Comparison of ENCODE assay signal across 11 mouse cellular contexts in the genomic region with DNA sequence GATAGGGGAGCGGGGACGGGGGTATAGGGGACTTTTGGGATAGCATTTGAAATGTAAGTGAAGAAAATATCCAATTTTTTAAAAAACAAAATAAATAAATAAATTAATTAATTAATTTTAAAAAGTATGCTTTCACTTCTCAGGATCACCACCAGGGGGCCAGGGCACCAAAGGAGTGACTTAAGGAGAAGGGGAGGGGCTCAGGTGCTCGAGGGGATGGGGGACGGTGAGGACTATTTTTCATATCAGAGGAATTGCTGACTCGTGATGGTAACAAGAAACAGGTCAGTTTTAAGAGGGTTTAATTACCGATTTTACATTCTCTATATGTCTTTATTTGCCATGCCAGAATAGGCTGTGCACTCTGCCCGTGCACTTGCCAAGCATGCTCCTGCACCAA.
A peak's percentile ranks its signal among the peaks of the same experiment; 100 is the strongest.
DNase-seq lines count a peak whose midpoint lies in the region; ATAC-seq and TF ChIP-seq lines count a peak whose summit lies in the region.
"Had no signal": no experiment of that assay in that cellular context is flagged by ENCODE, and none has a peak within 500 bp of the region (broad histone marks: within the 10 kb centered on the region; RNA-seq: fewer than 3 reads in every experiment).

No protein-coding gene starts in this region.

- 45% methylated on average over 7 of the region's 7 CpGs for WGBS in liver, adult 2 months
- 45% methylated on average over 7 of the region's 7 CpGs for WGBS in liver, embryonic 11.5 days

- H3K27me3 ChIP-seq in liver, adult 2 months (ENCODE audit: control insufficient read depth, insufficient read depth, low read length) = no peaks in the 10 kb centered on the region
- H3K27me3 ChIP-seq in liver, embryonic 11.5 days (replicated peaks; ENCODE audit: control insufficient read depth, insufficient read depth, low read length) = no peaks in the 10 kb centered on the region
- H3K27me3 ChIP-seq in MEL (ENCODE audit: control insufficient read depth in 1 of 2, insufficient read depth in 2 of 2, low read length in 2 of 2) = no peaks in the 10 kb centered on the region
- H3K27me3 ChIP-seq: liver, embryonic 13.5 days; neural tube, embryonic 13.5 days had no signal

- H3K4me2 ChIP-seq in liver, embryonic 11.5 days = no peak overlapping the region
- H3K4me2 ChIP-seq: liver, embryonic 13.5 days; neural tube, embryonic 13.5 days had no signal

- no peak overlapping the region for H3K27ac ChIP-seq in liver, adult 2 months (replicated peaks; ENCODE audit: insufficient read depth, low read depth, low read length)
- no peak overlapping the region for H3K27ac ChIP-seq in liver, embryonic 11.5 days (ENCODE audit: low read depth, low read length)
- no peak overlapping the region for H3K27ac ChIP-seq in MEL (ENCODE audit: control insufficient read depth, low read depth, low read length)
- H3K27ac ChIP-seq: liver, embryonic 13.5 days; neural tube, embryonic 13.5 days had no signal

- no peak for TF ChIP-seq RAD21 in MEL (IDR thresholded peaks at IDR 0.05; ENCODE audit: low read depth, low read length)

- H3K9me3 ChIP-seq in liver, embryonic 11.5 days (ENCODE audit: control insufficient read depth, low read length) = no peaks in the 10 kb centered on the region
- H3K9me3 ChIP-seq in MEL (replicated peaks; ENCODE audit: insufficient read depth, low read length) = no peaks in the 10 kb centered on the region
- H3K9me3 ChIP-seq: G1E; liver, embryonic 13.5 days; neural tube, embryonic 13.5 days had no signal

- TF ChIP-seq POLR2A in liver, adult 2 months (IDR thresholded peaks at IDR 0.05; ENCODE audit: extremely low read depth, insufficient read depth, low read length) = no peak
- no peak for TF ChIP-seq POLR2A in MEL (IDR thresholded peaks at IDR 0.05; ENCODE audit: control insufficient read depth in 1 of 2, insufficient read depth in 1 of 2, low read depth in 1 of 2, low read length in 2 of 2, poor library complexity in 1 of 2)

- no peak overlapping the region for H3K9ac ChIP-seq in liver, adult 2 months (ENCODE audit: low read depth, low read length)
- no peak overlapping the region for H3K9ac ChIP-seq in liver, embryonic 11.5 days (ENCODE audit: low read depth, low read length)
- no peak overlapping the region for H3K9ac ChIP-seq in MEL (ENCODE audit: control insufficient read depth, low read depth, low read length, poor library complexity, severe bottlenecking)
- H3K9ac ChIP-seq: liver, embryonic 13.5 days; neural tube, embryonic 13.5 days had no signal

- H3K36me3 ChIP-seq in liver, adult 2 months (ENCODE audit: control insufficient read depth, insufficient read depth, low read length) = no peaks in the 10 kb centered on the region
- H3K36me3 ChIP-seq in liver, embryonic 11.5 days (ENCODE audit: control insufficient read depth, insufficient read depth, low read length) = no peaks in the 10 kb centered on the region
- no peaks in the 10 kb centered on the region for H3K36me3 ChIP-seq in MEL (ENCODE audit: control insufficient read depth in 1 of 2, insufficient read depth in 2 of 2, low read length in 2 of 2)
- H3K36me3 ChIP-seq: G1E; liver, embryonic 13.5 days; neural tube, embryonic 13.5 days had no signal

- H3K4me3 ChIP-seq in liver, adult 2 months (ENCODE audit: insufficient read depth, low read depth, low read length) = no peak overlapping the region
- no peak overlapping the region for H3K4me3 ChIP-seq in liver, embryonic 11.5 days (ENCODE audit: low read depth, low read length)
- H3K4me3 ChIP-seq in MEL (ENCODE audit: control insufficient read depth in 1 of 2, insufficient read depth in 1 of 2, low read depth in 2 of 2, low read length in 2 of 2) = no peak overlapping the region
- H3K4me3 ChIP-seq: liver, embryonic 13.5 days; neural tube, embryonic 13.5 days had no signal

- no peak for TF ChIP-seq EP300 in MEL (IDR thresholded peaks at IDR 0.05; ENCODE audit: low read depth in 1 of 2, low read length in 2 of 2)

- peak; percentile 44 to 62 for DNase-seq in cerebellum, postnatal 10 days
- DNase-seq in cerebellum, adult 18-20 months = no peak
- no peak for DNase-seq in liver, adult 2 months (ENCODE audit: extremely low read depth, low read depth, low spot score)
- no peak for DNase-seq in liver, embryonic 11.5 days (ENCODE audit: low spot score)
- peak; percentile 2 for DNase-seq in MEL (ENCODE audit: low read depth, low spot score)
- DNase-seq in naive thymus-derived CD4-positive, alpha-beta T cell, adult 2 months (ENCODE audit: low read depth) = peak; percentile 15
- DNase-seq in spleen, postnatal 4 days (ENCODE audit: low spot score in 2 of 2) = no peak
- no peak for DNase-seq in right cerebral cortex, postnatal 10 days (ENCODE audit: low spot score in 2 of 2)
- DNase-seq: liver, embryonic 13.5 days had no signal

- no peaks in the 10 kb centered on the region for H3K79me2 ChIP-seq in liver, adult 2 months (ENCODE audit: control insufficient read depth, insufficient read depth, low read length)
- H3K79me2 ChIP-seq in MEL (ENCODE audit: control insufficient read depth, insufficient read depth, low read length, poor library complexity) = no peaks in the 10 kb centered on the region

- no peak for ATAC-seq in liver, embryonic 11.5 days (replicated peaks; ENCODE audit: low FRiP score)

- peak; percentile 47 for TF ChIP-seq CTCF in liver, adult 2 months (IDR thresholded peaks at IDR 0.05; ENCODE audit: low read depth, low read length)
- peak in 2 of 3 experiments; percentile 26 to 27; a peak in 4 of 6 replicates for TF ChIP-seq CTCF in MEL (IDR thresholded peaks at IDR 0.05 in 2 of 3, conservative IDR thresholded peaks at IDR 0.05 in 1 of 3; ENCODE audit: control insufficient read depth in 1 of 3, insufficient read depth in 1 of 3, low read depth in 2 of 3, low read length in 3 of 3, poor library complexity in 1 of 3, severe bottlenecking in 1 of 3)

- H3K4me1 ChIP-seq in liver, adult 2 months (ENCODE audit: control insufficient read depth, insufficient read depth, low read length) = no peaks in the 10 kb centered on the region
- no peaks in the 10 kb centered on the region for H3K4me1 ChIP-seq in liver, embryonic 11.5 days (replicated peaks; ENCODE audit: control insufficient read depth, insufficient read depth, low read length)
- H3K4me1 ChIP-seq in MEL (ENCODE audit: control insufficient read depth in 1 of 2, insufficient read depth in 2 of 2, low read length in 2 of 2) = no peaks in the 10 kb centered on the region
- H3K4me1 ChIP-seq: liver, embryonic 13.5 days; neural tube, embryonic 13.5 days had no signal

TF ChIP-seq in MEL, 35 proteins besides CTCF, POLR2A, EP300 and RAD21:
- peak; percentile 31; the same call in 1 of the 2 replicates for TF ChIP-seq SMC3 (IDR thresholded peaks at IDR 0.05; ENCODE audit: low read depth, low read length)
- no peak for TF ChIP-seq KAT2A (conservative IDR thresholded peaks at IDR 0.05; ENCODE audit: low read depth, low read length)
- no peak for TF ChIP-seq HCFC1 (IDR thresholded peaks at IDR 0.05; ENCODE audit: low read depth, low read length)

Comparison
In these comparisons a context has a peak if more than half of its experiments do, and no peak if none do; other contexts are left out.
1. DNase-seq: peak in cerebellum, postnatal 10 days (2 of 2), MEL (single experiment) and naive thymus-derived CD4-positive, alpha-beta T cell, adult 2 months (single experiment); none in cerebellum, adult 18-20 months (0 of 2), liver, adult 2 months (single experiment), liver, embryonic 11.5 days (single experiment), spleen, postnatal 4 days (0 of 2) and right cerebral cortex, postnatal 10 days (0 of 2).